Mouse (Mus musculus): Measurements from ENCODE around the gene Atxn7l3. TPM values are rescaled to one million over a fixed set of nuclear protein-coding genes. Genes with fewer than 3 reads are reported as not detected.
A peak's percentile ranks its signal among the peaks of the same experiment; 100 is the strongest.

Gene Atxn7l3
- polyA plus RNA-seq, 1 experiment from 2014 or later, result 24.7 TPM

GRCm38 (mm10) chr11:102331806-102332205 lies 35.4 kb upstream of the Atxn7l3 start:
- Histone ChIP-seq H3K4me1 (peaks cover 6% of the 10 kb centered on the region; the same call in 1 of the 2 replicates), H3K4me2 (replicated peaks) (no peak overlapping the region), H3K9ac (replicated peaks) (no peak overlapping the region), H3K36me3 (no peaks in the 10 kb centered on the region), H3K27ac (replicated peaks) (no peak overlapping the region), H3K27me3 (no peaks in the 10 kb centered on the region), H3K9me3 (no peaks in the 10 kb centered on the region), H3K4me3 (no peak overlapping the region)
- ATAC-seq (ENCODE audit: low FRiP score, low read depth), result no peak
- 71% methylated on average over 3 of the region's 4 CpGs for WGBS

DNA sequence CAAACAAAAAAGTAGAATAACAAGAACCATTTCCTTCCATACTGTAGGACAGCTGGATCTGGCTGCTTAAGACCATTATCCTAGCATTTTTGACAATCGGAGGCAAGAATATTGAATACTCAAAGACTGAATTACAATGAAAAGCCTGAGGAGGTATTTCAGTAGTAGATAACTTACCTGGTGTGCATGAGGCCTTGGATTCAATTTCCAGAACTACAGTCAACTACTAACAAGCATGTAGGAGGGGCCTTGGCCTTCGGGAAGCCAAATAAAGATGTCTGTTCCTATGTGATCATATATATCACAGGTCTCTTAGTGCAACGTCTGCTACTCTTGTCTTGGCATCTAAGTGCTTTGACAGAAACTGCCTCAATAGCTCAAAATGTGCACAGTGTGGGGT lies 33.6 kb upstream of the Atxn7l3 start:
- Histone ChIP-seq H3K27me3 (no peaks in the 10 kb centered on the region), H3K4me2 (replicated peaks) (no peak overlapping the region), H3K4me1 (peaks cover 2% of the 10 kb centered on the region; the same call in 1 of the 2 replicates), H3K9me3 (no peaks in the 10 kb centered on the region), H3K4me3 (no peak overlapping the region), H3K9ac (replicated peaks) (no peak overlapping the region), H3K27ac (replicated peaks) (no peak overlapping the region), H3K36me3 (no peaks in the 10 kb centered on the region)
- 79% methylated on average over 3 of the region's 3 CpGs for WGBS
- no peak for ATAC-seq (ENCODE audit: low FRiP score, low read depth)

- Histone ChIP-seq H3K27me3 (no peaks in the 10 kb centered on the region), H3K27ac (replicated peaks) (no peak overlapping the region), H3K4me3 (no peak overlapping the region), H3K9me3 (no peaks in the 10 kb centered on the region), H3K36me3 (no peaks in the 10 kb centered on the region), H3K9ac (replicated peaks) (no peak overlapping the region), H3K4me1 (no peaks in the 10 kb centered on the region), H3K4me2 (replicated peaks) (no peak overlapping the region)
- no peak for ATAC-seq (ENCODE audit: low FRiP score, low read depth)
Measured at GRCm38 (mm10) chr11:102329518-102329917, 33.1 kb upstream of the Atxn7l3 start.

GRCm38 (mm10) chr11:102327839-102328238 lies 31.4 kb upstream of the Atxn7l3 start:
- H3K36me3 ChIP-seq, result no peaks in the 10 kb centered on the region
- no peak for ATAC-seq (ENCODE audit: low FRiP score, low read depth)
- no peaks in the 10 kb centered on the region for H3K9me3 ChIP-seq
- H3K27ac ChIP-seq (replicated peaks), result no peak overlapping the region
- no peak overlapping the region for H3K4me2 ChIP-seq (replicated peaks)
- no peaks in the 10 kb centered on the region for H3K4me1 ChIP-seq
- no peak overlapping the region for H3K4me3 ChIP-seq
- no peak overlapping the region for H3K9ac ChIP-seq (replicated peaks)
- H3K27me3 ChIP-seq, result no peaks in the 10 kb centered on the region
- 85% methylated on average over 7 of the region's 7 CpGs for WGBS

GRCm38 (mm10) chr11:102327250-102327649 lies 30.8 kb upstream of the Atxn7l3 start:
- Histone ChIP-seq H3K27me3 (no peaks in the 10 kb centered on the region), H3K27ac (replicated peaks) (no peak overlapping the region), H3K4me2 (replicated peaks) (no peak overlapping the region), H3K4me1 (no peaks in the 10 kb centered on the region), H3K36me3 (no peaks in the 10 kb centered on the region), H3K4me3 (no peak overlapping the region), H3K9ac (replicated peaks) (no peak overlapping the region), H3K9me3 (no peaks in the 10 kb centered on the region)
- no peak for ATAC-seq (ENCODE audit: low FRiP score, low read depth)
- WGBS, result 67% methylated on average over 5 of the region's 5 CpGs

GRCm38 (mm10) chr11:102323516-102323915 lies 27.1 kb upstream of the Atxn7l3 start:
- no peaks in the 10 kb centered on the region for H3K9me3 ChIP-seq
- no peak overlapping the region for H3K9ac ChIP-seq (replicated peaks)
- no peak overlapping the region for H3K4me2 ChIP-seq (replicated peaks)
- H3K36me3 ChIP-seq, result no peaks in the 10 kb centered on the region
- no peak for ATAC-seq (ENCODE audit: low FRiP score, low read depth)
- no peaks in the 10 kb centered on the region; the same call in 1 of the 2 replicates for H3K27me3 ChIP-seq
- no peak overlapping the region for H3K27ac ChIP-seq (replicated peaks)
- peaks cover 7% of the 10 kb centered on the region for H3K4me1 ChIP-seq
- WGBS, result 87% methylated on average over 1 of the region's 1 CpGs
- no peak overlapping the region for H3K4me3 ChIP-seq

GRCm38 (mm10) chr11:102321931-102322330 lies 25.5 kb upstream of the Atxn7l3 start:
- WGBS, result 75% methylated on average over 6 of the region's 6 CpGs
- no peak overlapping the region for H3K4me3 ChIP-seq
- no peak overlapping the region for H3K4me2 ChIP-seq (replicated peaks)
- no peaks in the 10 kb centered on the region for H3K36me3 ChIP-seq
- H3K27me3 ChIP-seq, result no peaks in the 10 kb centered on the region; the same call in 1 of the 2 replicates
- no peak overlapping the region for H3K9ac ChIP-seq (replicated peaks)
- no peak for ATAC-seq (ENCODE audit: low FRiP score, low read depth)
- no peak overlapping the region for H3K27ac ChIP-seq (replicated peaks)
- peaks cover 7% of the 10 kb centered on the region for H3K4me1 ChIP-seq
- H3K9me3 ChIP-seq, result no peaks in the 10 kb centered on the region

DNA sequence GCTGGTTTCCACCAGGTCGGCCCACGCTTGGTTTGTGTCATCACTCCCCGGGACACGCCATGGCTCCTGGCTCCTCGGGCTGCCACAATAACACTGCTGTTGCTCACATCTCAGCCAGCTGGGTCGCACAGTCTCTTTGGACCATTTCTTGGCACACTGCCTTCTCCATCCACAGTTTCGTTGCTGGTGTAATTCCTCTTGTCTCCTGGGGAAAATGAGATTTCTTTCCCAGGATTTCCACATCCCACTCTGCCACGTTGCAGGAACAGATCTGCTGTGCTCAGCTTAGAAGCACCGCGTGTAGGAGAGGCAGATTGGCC lies 24.2 kb upstream of the Atxn7l3 start:
- Histone ChIP-seq H3K9ac (replicated peaks) (peak overlapping the region; percentile 100), H3K4me1 (peaks cover 15% of the 10 kb centered on the region), H3K36me3 (no peaks in the 10 kb centered on the region), H3K27me3 (no peaks in the 10 kb centered on the region; the same call in 1 of the 2 replicates), H3K9me3 (no peaks in the 10 kb centered on the region), H3K4me3 (peak overlapping the region; percentile 100), H3K4me2 (replicated peaks) (peak overlapping the region; percentile 85), H3K27ac (replicated peaks) (peak overlapping the region; percentile 100)
- ATAC-seq (ENCODE audit: low FRiP score, low read depth), result no peak
- WGBS, result 17% methylated on average over 10 of the region's 10 CpGs

DNA sequence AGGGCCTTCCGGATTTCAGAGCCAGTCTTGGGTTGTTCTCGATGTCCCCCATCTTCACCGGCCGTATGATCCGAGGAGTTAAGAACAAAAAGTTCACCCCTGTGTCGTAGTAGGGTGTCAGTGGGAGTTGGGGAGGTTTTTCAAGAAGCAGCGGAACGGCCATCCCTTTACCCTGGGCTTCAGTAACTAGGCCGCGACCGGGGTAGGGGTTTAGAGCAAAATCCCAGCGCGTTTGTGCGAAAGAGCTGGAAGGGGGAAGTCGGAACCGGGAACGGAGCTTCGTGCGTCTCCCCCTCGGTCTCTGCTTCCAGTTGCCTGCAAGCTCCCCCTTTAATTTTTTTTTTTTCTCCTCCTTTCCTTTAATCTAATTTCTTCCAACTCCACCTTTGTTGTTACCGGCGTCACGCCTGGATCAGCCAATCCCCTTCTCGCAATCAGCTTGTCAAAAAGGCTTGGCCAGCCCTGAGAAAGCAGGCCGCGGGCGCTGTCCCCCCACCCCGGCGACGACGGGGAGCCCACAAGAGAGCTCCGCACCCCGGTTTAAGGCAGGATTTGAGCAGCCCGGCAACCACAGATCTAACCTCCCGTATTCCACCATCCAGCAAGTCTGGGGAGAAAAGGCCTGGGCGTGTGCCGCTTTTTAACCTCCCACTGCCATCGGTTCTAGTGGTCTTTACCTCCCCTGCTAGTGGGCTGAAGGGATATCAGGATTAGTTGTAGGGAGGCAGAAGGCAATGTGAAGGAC lies 23.7 kb upstream of the Atxn7l3 start:
- no peak for ATAC-seq (ENCODE audit: low FRiP score, low read depth)
- H3K4me2 ChIP-seq (replicated peaks), result peak overlapping the region; percentile 85
- no peaks in the 10 kb centered on the region; the same call in 1 of the 2 replicates for H3K27me3 ChIP-seq
- H3K9ac ChIP-seq (replicated peaks), result peak overlapping the region; percentile 100
- H3K4me3 ChIP-seq, result peak overlapping the region; percentile 100
- no peaks in the 10 kb centered on the region for H3K9me3 ChIP-seq
- H3K36me3 ChIP-seq, result peaks cover 4% of the 10 kb centered on the region
- WGBS, result under 1% methylated on average over 38 of the region's 38 CpGs
- H3K4me1 ChIP-seq, result peaks cover 21% of the 10 kb centered on the region
- peak overlapping the region; percentile 100 for H3K27ac ChIP-seq (replicated peaks)

GRCm38 (mm10) chr11:102319410-102319792 lies 23.0 kb upstream of the Atxn7l3 start, which contains the start of gene Ubtf:
Gene Ubtf, minus strand, starts transcription at chr11:102319742.
- peaks cover 12% of the 10 kb centered on the region for H3K36me3 ChIP-seq
- peaks cover 21% of the 10 kb centered on the region for H3K4me1 ChIP-seq
- peak within 1 kb of the TSS; percentile 100 for H3K4me3 ChIP-seq
- peak within 1 kb of the TSS; percentile 100 for H3K27ac ChIP-seq (replicated peaks)
- peak within 1 kb of the TSS; percentile 85 for H3K4me2 ChIP-seq (replicated peaks)
- ATAC-seq (ENCODE audit: low FRiP score, low read depth), result peak; percentile 21; the same call in 1 of the 2 replicates
- under 1% methylated on average over 24 of the region's 25 CpGs for WGBS
- peak within 1 kb of the TSS; percentile 100 for H3K9ac ChIP-seq (replicated peaks)
- H3K9me3 ChIP-seq, result no peaks in the 10 kb centered on the region
- no peaks in the 10 kb centered on the region; the same call in 1 of the 2 replicates for H3K27me3 ChIP-seq

GRCm38 (mm10) chr11:102318576-102319409 lies 22.4 kb upstream of the Atxn7l3 start:
- Histone ChIP-seq H3K4me1 (peaks cover 21% of the 10 kb centered on the region), H3K36me3 (peaks cover 18% of the 10 kb centered on the region), H3K27ac (replicated peaks) (peak overlapping the region; percentile 100), H3K9ac (replicated peaks) (peak overlapping the region; percentile 100), H3K4me3 (peak overlapping the region; percentile 100), H3K9me3 (no peaks in the 10 kb centered on the region), H3K4me2 (replicated peaks) (peak overlapping the region; percentile 85), H3K27me3 (no peaks in the 10 kb centered on the region; the same call in 1 of the 2 replicates)
- WGBS, result under 1% methylated on average over 60 of the region's 84 CpGs
- ATAC-seq (ENCODE audit: low FRiP score, low read depth), result no peak

Measured in midbrain, embryonic 12.5 days (tissue).